In genomic region chr6:112842426-112842825, GRCm38 (mm10) we compare ENCODE assay signal across 11 mouse cellular contexts.
DNase-seq lines count a peak whose midpoint lies in the region; ATAC-seq and TF ChIP-seq lines count a peak whose summit lies in the region.
"Had no signal": no experiment of that assay in that cellular context is flagged by ENCODE, and none has a peak within 500 bp of the region (broad histone marks: within the 10 kb centered on the region; RNA-seq: fewer than 3 reads in every experiment).

No protein-coding gene starts in this region.

- H3K27ac ChIP-seq in stomach, embryonic 14.5 days (ENCODE audit: low read length) = peak overlapping the region; percentile 22; the same call in 1 of the 2 replicates
- no peak overlapping the region for H3K27ac ChIP-seq in stomach, postnatal 0 days (replicated peaks)
- no peak overlapping the region for H3K27ac ChIP-seq in kidney, postnatal 0 days
- peak overlapping the region; percentile 53; the same call in 1 of the 2 replicates for H3K27ac ChIP-seq in stomach, embryonic 16.5 days (ENCODE audit: low read length)
- H3K27ac ChIP-seq: liver, embryonic 13.5 days had no signal

- no peak overlapping the region for H3K4me3 ChIP-seq in stomach, embryonic 14.5 days (ENCODE audit: low read depth, low read length)
- no peak overlapping the region for H3K4me3 ChIP-seq in stomach, postnatal 0 days (ENCODE audit: low read depth, low read length)
- no peak overlapping the region for H3K4me3 ChIP-seq in kidney, postnatal 0 days (replicated peaks; ENCODE audit: low read depth, low read length)
- H3K4me3 ChIP-seq in stomach, embryonic 16.5 days (replicated peaks; ENCODE audit: low read length) = no peak overlapping the region
- H3K4me3 ChIP-seq: liver, embryonic 13.5 days had no signal

- DNase-seq in heart, postnatal 4 days = peak; percentile 11
- DNase-seq in heart, postnatal 36 days = no peak
- DNase-seq in stomach, postnatal 0 days (ENCODE audit: low spot score) = no peak
- DNase-seq in kidney, postnatal 0 days (ENCODE audit: low spot score) = peak; percentile 77
- no peak for DNase-seq in urinary bladder, postnatal 25 days (ENCODE audit: low spot score)
- no peak for DNase-seq in left cerebral cortex, postnatal 10 days (ENCODE audit: extremely low spot score in 1 of 2, low spot score in 2 of 2)
- DNase-seq: heart, adult 11 months; liver, embryonic 13.5 days; thymus, postnatal 25 days had no signal

- no peak overlapping the region for H3K9ac ChIP-seq in stomach, embryonic 14.5 days (replicated peaks; ENCODE audit: low read depth, low read length)
- no peak overlapping the region for H3K9ac ChIP-seq in stomach, postnatal 0 days (ENCODE audit: low read length)
- H3K9ac ChIP-seq in kidney, postnatal 0 days (ENCODE audit: low read depth, low read length) = no peak overlapping the region
- H3K9ac ChIP-seq in stomach, embryonic 16.5 days (ENCODE audit: low read length) = no peak overlapping the region
- H3K9ac ChIP-seq: liver, embryonic 13.5 days had no signal

- 37% methylated on average over 5 of the region's 5 CpGs for WGBS in stomach, embryonic 14.5 days
- 35% methylated on average over 5 of the region's 5 CpGs for WGBS in stomach, postnatal 0 days
- 19% methylated on average over 5 of the region's 5 CpGs for WGBS in kidney, postnatal 0 days
- WGBS in stomach, embryonic 16.5 days = 38% methylated on average over 5 of the region's 5 CpGs

- H3K27me3 ChIP-seq in stomach, embryonic 14.5 days (ENCODE audit: control insufficient read depth, insufficient read depth, low read length) = no peaks in the 10 kb centered on the region
- no peaks in the 10 kb centered on the region for H3K27me3 ChIP-seq in stomach, postnatal 0 days (ENCODE audit: control insufficient read depth, insufficient read depth, low read length)
- H3K27me3 ChIP-seq in kidney, postnatal 0 days (ENCODE audit: insufficient read depth, low read length) = no peaks in the 10 kb centered on the region
- H3K27me3 ChIP-seq in stomach, embryonic 16.5 days (ENCODE audit: control insufficient read depth, insufficient read depth, low read length) = no peaks in the 10 kb centered on the region
- H3K27me3 ChIP-seq: liver, embryonic 13.5 days had no signal

- no peak overlapping the region for H3K4me2 ChIP-seq in stomach, embryonic 14.5 days (replicated peaks; ENCODE audit: low read depth, low read length)
- H3K4me2 ChIP-seq in stomach, postnatal 0 days (replicated peaks; ENCODE audit: low read depth) = no peak overlapping the region
- H3K4me2 ChIP-seq in kidney, postnatal 0 days (ENCODE audit: low read length) = no peak overlapping the region
- no peak overlapping the region for H3K4me2 ChIP-seq in stomach, embryonic 16.5 days (ENCODE audit: low read depth, low read length)
- H3K4me2 ChIP-seq: liver, embryonic 13.5 days had no signal

- H3K4me1 ChIP-seq in stomach, embryonic 14.5 days (ENCODE audit: control insufficient read depth, insufficient read depth, low read length) = peaks cover 6% of the 10 kb centered on the region; the same call in 1 of the 2 replicates
- H3K4me1 ChIP-seq in stomach, postnatal 0 days (replicated peaks; ENCODE audit: control insufficient read depth, insufficient read depth) = no peaks in the 10 kb centered on the region
- H3K4me1 ChIP-seq in kidney, postnatal 0 days (replicated peaks; ENCODE audit: insufficient read depth, low read length) = 0 out of 2 replicates have a peak, but pooled peaks cover 7% of the 10 kb centered on the region
- H3K4me1 ChIP-seq in stomach, embryonic 16.5 days (ENCODE audit: control insufficient read depth, insufficient read depth, low read length) = peaks cover 4% of the 10 kb centered on the region

- no peak for ATAC-seq in stomach, embryonic 14.5 days (ENCODE audit: insufficient number of reproducible peaks, insufficient read depth, low FRiP score, low read depth)
- ATAC-seq in stomach, postnatal 0 days (ENCODE audit: low FRiP score, low TSS enrichment) = no peak
- ATAC-seq in kidney, postnatal 0 days (replicated peaks; ENCODE audit: low FRiP score, low read depth) = 0 out of 2 replicates have a peak, but pooled peaks have one; percentile 15
- no peak; the same call in 1 of the 2 replicates for ATAC-seq in stomach, embryonic 16.5 days (ENCODE audit: insufficient read depth, low FRiP score)

- no peak for TF ChIP-seq CTCF in stomach, postnatal 0 days (IDR thresholded peaks at IDR 0.05; ENCODE audit: low read depth)
- no peak for TF ChIP-seq CTCF in kidney, postnatal 0 days (IDR thresholded peaks at IDR 0.05; ENCODE audit: low read depth)

- intact Hi-C loops in heart, postnatal 36 days (cut with DNase I) = loop anchor here (5.0 kb wide), 1 partner anchor 105 kb away; the partner anchor contains the start of gene Srgap3
- intact Hi-C loops in left cerebral cortex, postnatal 10 days (cut with DNase I) = no loop called here

- TF ChIP-seq EP300 in stomach, postnatal 0 days (optimal IDR thresholded peaks at IDR 0.05) = no peak

- no peaks in the 10 kb centered on the region for H3K9me3 ChIP-seq in stomach, embryonic 14.5 days (ENCODE audit: control insufficient read depth, low read depth, low read length)
- H3K9me3 ChIP-seq in stomach, postnatal 0 days (ENCODE audit: control insufficient read depth, low read length) = no peaks in the 10 kb centered on the region
- H3K9me3 ChIP-seq in kidney, postnatal 0 days (replicated peaks; ENCODE audit: low read length) = no peaks in the 10 kb centered on the region
- no peaks in the 10 kb centered on the region for H3K9me3 ChIP-seq in stomach, embryonic 16.5 days (replicated peaks; ENCODE audit: control insufficient read depth, low read length)
- H3K9me3 ChIP-seq: liver, embryonic 13.5 days had no signal

- no peaks in the 10 kb centered on the region for H3K36me3 ChIP-seq in stomach, embryonic 14.5 days (ENCODE audit: control insufficient read depth, insufficient read depth, low read length)
- no peaks in the 10 kb centered on the region for H3K36me3 ChIP-seq in stomach, postnatal 0 days (ENCODE audit: control insufficient read depth, insufficient read depth, low read length)
- H3K36me3 ChIP-seq in kidney, postnatal 0 days (ENCODE audit: insufficient read depth, low read length) = no peaks in the 10 kb centered on the region
- no peaks in the 10 kb centered on the region for H3K36me3 ChIP-seq in stomach, embryonic 16.5 days (ENCODE audit: control insufficient read depth, insufficient read depth, low read length)
- H3K36me3 ChIP-seq: liver, embryonic 13.5 days had no signal

Comparison
In these comparisons a context has a peak if more than half of its experiments do, and no peak if none do; other contexts are left out.
1. DNase-seq: peak in heart, postnatal 4 days (single experiment) and kidney, postnatal 0 days (single experiment); none in heart, postnatal 36 days (0 of 2), stomach, postnatal 0 days (single experiment), urinary bladder, postnatal 25 days (single experiment) and left cerebral cortex, postnatal 10 days (0 of 2).
2. H3K27ac ChIP-seq: peak in stomach, embryonic 14.5 days (single experiment) and stomach, embryonic 16.5 days (single experiment); none in stomach, postnatal 0 days (single experiment) and kidney, postnatal 0 days (single experiment).